Mouse (Mus musculus): ENCODE measurements around the gene Ltk.

DNA sequence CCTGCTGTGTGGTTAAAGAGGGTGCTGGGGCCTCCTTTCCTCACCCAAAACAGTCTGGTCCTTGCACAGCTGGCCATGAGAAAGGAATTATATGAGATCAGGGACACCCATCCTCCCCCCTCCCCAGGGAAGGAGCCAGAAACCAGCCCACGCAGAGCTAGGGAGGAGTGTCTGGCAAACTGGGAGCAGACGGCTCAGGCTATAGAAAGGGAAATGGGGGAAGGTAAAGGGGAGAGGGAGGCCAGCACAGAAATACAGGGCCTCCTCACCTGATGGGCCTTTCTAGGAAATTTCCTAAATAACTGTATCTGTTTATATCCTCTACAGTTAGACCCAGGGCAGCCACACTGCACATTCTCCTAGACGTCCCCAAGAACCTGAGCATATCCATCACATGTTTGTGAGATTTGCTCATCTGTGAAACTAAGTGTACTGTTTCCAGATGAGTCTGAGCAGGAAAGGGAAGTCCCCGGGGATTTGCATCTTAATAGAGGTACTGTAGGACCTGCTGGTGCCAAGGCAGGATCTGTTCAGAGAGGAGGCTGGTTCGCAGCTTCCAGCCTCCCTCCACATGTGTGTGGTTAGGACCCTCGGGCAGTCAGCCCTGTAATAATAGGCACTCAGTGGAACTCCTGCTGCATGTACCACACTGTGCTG is 43.5 kb upstream of the Ltk start:
- TF ChIP-seq POLR2A (IDR thresholded peaks at IDR 0.05; ENCODE audit: low read depth, low read length) (no peak), CTCF (conservative IDR thresholded peaks at IDR 0.05; ENCODE audit: insufficient read depth, insufficient read length, low read depth, low read length) (no peak)
